Mouse (Mus musculus) intestine, postnatal 0 days (tissue): Measurements from ENCODE around the gene Ciao2a. TPM values are rescaled to one million over a fixed set of nuclear protein-coding genes. Genes with fewer than 3 reads are reported as not detected.

Experiments used
- ATAC-seq: fragments of 200-750 bp; cut with Nextera tagmentation; 2 replicates; pipeline ENCODE4 v1.8.0; 2017; ENCODE audit warnings: mild to moderate bottlenecking, moderate TSS enrichment, moderate library complexity
- H3K27ac ChIP-seq: fragments of 300-500 bp; sonication (generic); 2 replicates; pipeline ENCODE4 v1.5.1; 2014; ENCODE audit warnings: mild to moderate bottlenecking, low read depth, low read length, moderate library complexity
- H3K27me3 ChIP-seq: fragments of 300-500 bp; sonication (generic); replicated peaks from 2 replicates; pipeline ENCODE4 v1.6.1; 2014; ENCODE audit warnings: low read length, mixed read lengths; ENCODE audit not compliant: control insufficient read depth, insufficient read depth
- H3K36me3 ChIP-seq: fragments of 300-500 bp; sonication (generic); 2 replicates; pipeline ENCODE4 v1.6.1; 2014; ENCODE audit warnings: mild to moderate bottlenecking, moderate library complexity; ENCODE audit not compliant: control insufficient read depth, insufficient read depth
- H3K4me1 ChIP-seq: fragments of 300-500 bp; sonication (generic); replicated peaks from 2 replicates; pipeline ENCODE4 v1.6.1; 2014; ENCODE audit warnings: antibody characterized with exemption, low read length, mixed read lengths; ENCODE audit not compliant: control insufficient read depth, insufficient read depth
- H3K4me2 ChIP-seq: fragments of 300-500 bp; sonication (generic); replicated peaks from 2 replicates; pipeline ENCODE4 v1.6.1; 2014; ENCODE audit warnings: low read depth, mild to moderate bottlenecking, moderate library complexity
- H3K4me3 ChIP-seq: fragments of 300-500 bp; sonication (generic); 2 replicates; pipeline ENCODE4 v1.5.1; 2014; ENCODE audit warnings: low read depth, low read length
- H3K9ac ChIP-seq: fragments of 300-500 bp; sonication (generic); 2 replicates; pipeline ENCODE4 v1.6.1; 2014; ENCODE audit warnings: mild to moderate bottlenecking, low read depth, low read length
- H3K9me3 ChIP-seq: fragments of 300-500 bp; sonication (generic); 2 replicates; pipeline ENCODE4 v1.6.1; 2016; ENCODE audit warnings: mixed run types; ENCODE audit not compliant: control insufficient read depth
- CTCF ChIP-seq: sonication (generic); IDR thresholded peaks from 2 replicates; pipeline ENCODE4 v1.5.1; 2016; ENCODE audit warnings: low read depth, mild to moderate bottlenecking, control low read depth, antibody characterized with exemption, moderate library complexity
- WGBS: fragments of 180-500 bp; shearing (Covaris S2); extraction: QIAGEN DNeasy Blood & Tissue Kit; methylation state at CpG from one replicate; pipeline ENCODE4 v1.1.7; 2014; 5-methylcytosine and 5-hydroxymethylcytosine counted together
- polyA plus RNA-seq: library from polyadenylated mRNA; unstranded; fragments of >200 nt; fragmentation: Nextera tagmentation; extraction: Ambion mirVana; gene quantifications from 2 replicates; pipeline ENCODE4 v1.2.1, GENCODE M21; 2015

The Ciao2a gene
- polyA plus RNA-seq, 1 experiment from 2014 or later = 201 TPM

DNA sequence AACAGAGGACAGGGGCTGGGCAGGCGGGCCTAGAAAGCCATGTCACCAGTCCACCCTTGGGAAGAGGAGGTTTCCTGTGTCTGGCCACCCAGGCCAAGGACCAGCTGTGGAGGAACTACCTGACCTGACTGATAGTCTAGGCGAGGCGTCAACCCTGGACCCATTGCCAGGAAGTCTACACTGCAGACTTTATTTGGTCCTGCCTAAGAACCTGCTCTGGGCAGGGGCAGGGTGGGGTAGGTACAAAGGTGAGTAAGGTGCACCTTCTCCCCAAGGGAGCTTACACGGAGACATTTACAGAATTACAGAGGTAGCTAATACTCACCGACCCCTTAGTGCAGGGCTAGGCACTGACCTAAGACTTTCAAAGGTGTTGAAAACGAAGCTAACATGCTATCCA lies 27.2 kb downstream of the Ciao2a start:
- no peaks in the 10 kb centered on the region for H3K4me1 ChIP-seq
- no peak overlapping the region for H3K9ac ChIP-seq
- no peak overlapping the region for H3K4me3 ChIP-seq
- peak; percentile 77 for ATAC-seq
- no peak for TF ChIP-seq CTCF
- no peaks in the 10 kb centered on the region for H3K36me3 ChIP-seq
- peak overlapping the region; percentile 50; the same call in 1 of the 2 replicates for H3K27ac ChIP-seq
- 60% methylated on average over 6 of the region's 6 CpGs for WGBS
- H3K27me3 ChIP-seq = no peaks in the 10 kb centered on the region
- no peaks in the 10 kb centered on the region for H3K9me3 ChIP-seq
- no peak overlapping the region for H3K4me2 ChIP-seq

- Histone ChIP-seq H3K27me3 (no peaks in the 10 kb centered on the region), H3K4me3 (no peak overlapping the region), H3K36me3 (no peaks in the 10 kb centered on the region), H3K4me1 (no peaks in the 10 kb centered on the region), H3K4me2 (no peak overlapping the region), H3K9ac (no peak overlapping the region), H3K9me3 (no peaks in the 10 kb centered on the region), H3K27ac (peak overlapping the region; percentile 50; the same call in 1 of the 2 replicates)
- 63% methylated on average over 9 of the region's 9 CpGs for WGBS
- no peak for TF ChIP-seq CTCF
- peak; percentile 76 for ATAC-seq
Measured at GRCm38 (mm10) chr9:66154013-66154412, 27.6 kb downstream of the Ciao2a start.

- 82% methylated on average over 1 of the region's 1 CpGs for WGBS
- no peak overlapping the region for H3K4me3 ChIP-seq
- no peak overlapping the region for H3K9ac ChIP-seq
- H3K4me2 ChIP-seq = no peak overlapping the region
- no peaks in the 10 kb centered on the region for H3K9me3 ChIP-seq
- no peaks in the 10 kb centered on the region for H3K27me3 ChIP-seq
- no peak overlapping the region for H3K27ac ChIP-seq
- no peaks in the 10 kb centered on the region for H3K36me3 ChIP-seq
- no peak for ATAC-seq
- TF ChIP-seq CTCF = peak; percentile 51
- no peaks in the 10 kb centered on the region for H3K4me1 ChIP-seq
Measured at GRCm38 (mm10) chr9:66155534-66155933, 29.1 kb downstream of the Ciao2a start.

DNA sequence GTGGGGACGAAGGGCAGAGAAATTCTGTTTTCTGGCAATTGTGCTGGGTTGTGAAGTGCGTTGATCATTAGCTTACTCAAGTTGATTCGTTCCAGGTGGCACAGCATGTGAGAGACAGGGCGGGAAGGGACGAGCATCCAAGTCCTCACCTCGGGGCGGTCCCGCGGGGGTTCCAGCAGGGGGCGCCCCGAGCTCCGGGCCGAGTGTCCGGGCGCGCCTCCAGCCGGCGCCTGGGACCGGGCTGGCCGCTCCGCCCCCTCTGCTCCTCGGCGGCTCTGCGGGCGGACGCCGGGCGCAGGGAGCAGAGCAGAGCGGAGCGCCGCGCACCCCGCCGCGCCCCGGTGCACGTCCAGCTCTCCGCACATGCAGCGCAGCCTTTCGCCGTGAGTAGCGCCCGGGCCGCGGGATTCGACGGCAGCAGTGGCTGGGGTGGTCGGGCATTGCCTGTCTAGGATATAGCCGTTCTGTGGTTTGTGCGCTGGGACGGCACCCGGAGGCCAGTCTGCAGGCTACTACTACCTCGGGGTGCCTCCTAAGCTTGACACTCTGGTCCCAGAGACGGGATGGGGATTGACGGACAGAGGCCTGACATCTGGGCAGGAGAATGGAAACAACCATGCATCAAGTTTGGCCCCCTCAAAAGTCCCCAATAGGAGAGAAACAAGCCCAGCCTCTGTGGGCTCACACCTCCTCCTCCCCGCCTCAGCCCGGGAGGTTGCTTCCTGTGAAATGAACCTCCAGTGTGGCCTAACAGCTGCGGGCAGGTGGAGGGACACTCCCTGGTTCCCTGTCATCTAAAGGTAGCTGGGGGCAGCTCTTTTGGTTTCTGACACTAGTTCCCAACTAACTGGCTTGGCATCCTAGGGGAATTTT lies 31.8 kb downstream of the Ciao2a start, which contains the start of gene Dapk2:
Gene Dapk2, plus strand, starts transcription at position 266 of the 873 bp plus-strand sequence.
- peak; percentile 81 for TF ChIP-seq CTCF
- WGBS = under 1% methylated on average over 57 of the region's 58 CpGs
- H3K27ac ChIP-seq = peak within 1 kb of the TSS; percentile 54; the same call in 1 of the 2 replicates

GRCm38 (mm10) chr9:66158885-66159430 lies 32.5 kb downstream of the Ciao2a start:
- Histone ChIP-seq H3K27ac (no peak overlapping the region), H3K4me3 (peak overlapping the region; percentile 47; the same call in 1 of the 2 replicates), H3K9ac (no peak overlapping the region), H3K4me1 (no peaks in the 10 kb centered on the region), H3K27me3 (no peaks in the 10 kb centered on the region), H3K9me3 (no peaks in the 10 kb centered on the region), H3K36me3 (no peaks in the 10 kb centered on the region), H3K4me2 (peak overlapping the region; percentile 81)
- ATAC-seq = no peak
- TF ChIP-seq CTCF = no peak
- WGBS = 85% methylated on average over 6 of the region's 6 CpGs

More for the DNA sequence above, 31.8 kb downstream of the Ciao2a start, which contains the start of gene Dapk2:
- Histone ChIP-seq H3K4me1 (no peaks in the 10 kb centered on the region), H3K27me3 (no peaks in the 10 kb centered on the region), H3K4me2 (peak within 1 kb of the TSS; percentile 81), H3K9me3 (no peaks in the 10 kb centered on the region), H3K36me3 (no peaks in the 10 kb centered on the region), H3K4me3 (peak within 1 kb of the TSS; percentile 47), H3K9ac (peak within 1 kb of the TSS; percentile 48; the same call in 1 of the 2 replicates)
- ATAC-seq = peak; percentile 80

GRCm38 (mm10) chr9:66160155-66160554 lies 33.7 kb downstream of the Ciao2a start:
- Histone ChIP-seq H3K4me2 (no peak overlapping the region), H3K4me1 (no peaks in the 10 kb centered on the region), H3K9me3 (no peaks in the 10 kb centered on the region), H3K9ac (no peak overlapping the region), H3K27me3 (no peaks in the 10 kb centered on the region), H3K27ac (no peak overlapping the region), H3K4me3 (no peak overlapping the region), H3K36me3 (no peaks in the 10 kb centered on the region)
- ATAC-seq = no peak
- TF ChIP-seq CTCF = peak; percentile 40
- WGBS = 94% methylated on average over 2 of the region's 2 CpGs
